Mouse (Mus musculus) C2C12 (cell line): ENCODE results near the gene Ddx54.

Experiments used
- CTCF ChIP-seq: IDR thresholded peaks from one replicate; pipeline ENCODE4 v1.5.1; 2011; ENCODE audit not compliant: control insufficient read depth, insufficient read depth, insufficient read length
- MAX ChIP-seq: IDR thresholded peaks from one replicate; pipeline ENCODE4 v1.6.1; 2011; ENCODE audit warnings: mild to moderate bottlenecking, control low read depth
- USF1 ChIP-seq: IDR thresholded peaks from one replicate; pipeline ENCODE4 v1.6.1; 2011; ENCODE audit warnings: low read depth, mild to moderate bottlenecking, control low read depth, moderate library complexity

GRCm38 (mm10) chr5:120643365-120644085 lies 31.0 kb downstream of the Ddx54 start:
- no peak for TF ChIP-seq CTCF
- TF ChIP-seq USF1: no peak
- no peak for TF ChIP-seq MAX
